Mouse (Mus musculus) lung, postnatal 0 days (tissue): ENCODE results near the gene Mterf1a. TPM values are rescaled to one million over a fixed set of nuclear protein-coding genes. Genes with fewer than 3 reads are reported as not detected.
"Not testable (repeated sequence)": the region's sequence is repeated elsewhere in the genome, so short reads cannot be mapped to it uniquely, and the experiment has no call there.

Experiments used
- ATAC-seq: fragments of 200-750 bp; cut with Nextera tagmentation; 2 replicates; pipeline ENCODE4 v1.8.0; 2017; ENCODE audit warnings: moderate library complexity
- DNase-seq: peaks from one replicate; pipeline ENCODE4 v3.0.0-alpha.2; 2016; ENCODE audit warnings: low spot score
- H3K27ac ChIP-seq: fragments of 300-500 bp; sonication (generic); 2 replicates; pipeline ENCODE4 v1.5.1; 2014; ENCODE audit warnings: antibody characterized with exemption, mild to moderate bottlenecking, low read length, mixed read lengths
- H3K27me3 ChIP-seq: fragments of 300-500 bp; sonication (generic); replicated peaks from 2 replicates; pipeline ENCODE4 v1.6.1; 2014; ENCODE audit warnings: low read length, mixed read lengths; ENCODE audit not compliant: insufficient read depth
- H3K36me3 ChIP-seq: fragments of 300-500 bp; sonication (generic); 2 replicates; pipeline ENCODE4 v1.6.1; 2014; ENCODE audit warnings: low read length, mixed read lengths; ENCODE audit not compliant: insufficient read depth
- H3K4me1 ChIP-seq: fragments of 300-500 bp; sonication (generic); 2 replicates; pipeline ENCODE4 v1.6.1; 2014; ENCODE audit warnings: antibody characterized with exemption, low read depth, low read length, mixed read lengths; ENCODE audit not compliant: insufficient read depth
- H3K4me2 ChIP-seq: fragments of 300-500 bp; sonication (generic); replicated peaks from 2 replicates; pipeline ENCODE4 v1.6.1; 2014; ENCODE audit warnings: low read depth, mild to moderate bottlenecking, low read length, moderate library complexity, mixed read lengths
- H3K4me3 ChIP-seq: fragments of 300-500 bp; sonication (generic); 2 replicates; pipeline ENCODE4 v1.5.1; 2014; ENCODE audit warnings: low read depth, low read length
- H3K9ac ChIP-seq: fragments of 300-500 bp; sonication (generic); replicated peaks from 2 replicates; pipeline ENCODE4 v1.6.1; 2014; ENCODE audit warnings: low read depth, mild to moderate bottlenecking
- H3K9me3 ChIP-seq: fragments of 300-500 bp; sonication (generic); 2 replicates; pipeline ENCODE4 v1.6.1; 2016; ENCODE audit warnings: low read length, mixed read lengths
- CTCF ChIP-seq: IDR thresholded peaks from 2 replicates; pipeline ENCODE4 v1.5.1; 2016; ENCODE audit warnings: antibody characterized with exemption, mild to moderate bottlenecking
- EP300 ChIP-seq: IDR thresholded peaks from 2 replicates; pipeline ENCODE4 v1.6.1; 2016; ENCODE audit warnings: antibody characterized with exemption, mild to moderate bottlenecking, control low read depth
- WGBS: fragments of 180-500 bp; shearing (Covaris S2); extraction: QIAGEN DNeasy Blood & Tissue Kit; methylation state at CpG from one replicate; pipeline ENCODE4 v1.1.7; 2014; 5-methylcytosine and 5-hydroxymethylcytosine counted together
- polyA plus RNA-seq: library from polyadenylated mRNA; unstranded; fragments of >200 nt; fragmentation: Nextera tagmentation; extraction: Ambion mirVana; gene quantifications from 2 replicates; pipeline ENCODE4 v1.2.1, GENCODE M21; 2015

Mterf1a gene
- 5.1 and 5.7 TPM in 2 replicates for polyA plus RNA-seq

- H3K9me3 ChIP-seq, H3K4me1 ChIP-seq, H3K36me3 ChIP-seq, DNase-seq, H3K27me3 ChIP-seq, H3K27ac ChIP-seq: not testable (repeated sequence)
- WGBS: 0% methylated on average over 6 of the region's 47 CpGs
- peak; percentile 100 for ATAC-seq
- Histone ChIP-seq H3K9ac (peak within 1 kb of the TSS; percentile 23; the same call in 1 of the 2 replicates), H3K4me3 (peak within 1 kb of the TSS; percentile 42), H3K4me2 (peak within 1 kb of the TSS; percentile 50)
Measured at GRCm38 (mm10) chr5:3893459-3894293, at the start of gene Mterf1a. TSS of gene Mterf1a (minus strand) at chr5:3893933.

GRCm38 (mm10) chr5:3943169-3943568, 49.4 kb upstream of the Mterf1a start:
- not testable (repeated sequence) for H3K9me3 ChIP-seq, H3K27ac ChIP-seq, H3K27me3 ChIP-seq, H3K4me3 ChIP-seq, DNase-seq, H3K4me2 ChIP-seq, H3K4me1 ChIP-seq, ATAC-seq, H3K36me3 ChIP-seq, H3K9ac ChIP-seq
- WGBS: 85% methylated on average over 4 of the region's 4 CpGs

DNA sequence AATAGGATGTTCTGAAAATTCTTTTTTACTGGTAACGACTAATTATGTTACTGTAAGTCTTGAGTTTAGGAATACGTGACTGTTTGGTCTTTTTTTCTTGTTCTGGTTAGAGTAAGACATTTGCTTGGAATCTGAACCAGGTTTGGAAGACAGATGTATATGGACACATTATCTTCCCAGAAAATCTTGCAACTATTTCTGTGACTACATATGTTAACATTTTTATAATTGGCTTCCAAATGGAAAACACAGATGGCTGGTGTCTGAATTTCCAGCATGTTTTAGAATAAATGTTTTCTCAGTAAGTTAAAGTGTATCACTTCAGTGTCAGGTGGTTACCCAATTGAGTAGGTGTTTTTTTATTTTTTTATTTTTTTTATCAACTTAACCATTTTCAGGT, 47.5 kb upstream of the Mterf1a start:
- H3K4me3 ChIP-seq: no peak overlapping the region

GRCm38 (mm10) chr5:3939335-3939734, 45.6 kb upstream of the Mterf1a start:
- no peak overlapping the region for H3K4me3 ChIP-seq
- H3K36me3 ChIP-seq: no peaks in the 10 kb centered on the region
- H3K9ac ChIP-seq: no peak overlapping the region
- ATAC-seq (no peak), DNase-seq (no peak)
- no peak overlapping the region for H3K4me2 ChIP-seq
- peaks cover 14% of the 10 kb centered on the region for H3K4me1 ChIP-seq
- no peak for TF ChIP-seq CTCF
- TF ChIP-seq EP300: no peak
- H3K27ac ChIP-seq: no peak overlapping the region
- 94% methylated on average over 5 of the region's 5 CpGs for WGBS
- H3K9me3 ChIP-seq: no peaks in the 10 kb centered on the region
- no peaks in the 10 kb centered on the region for H3K27me3 ChIP-seq

More for the DNA sequence above, 47.5 kb upstream of the Mterf1a start:
- Histone ChIP-seq H3K9ac (no peak overlapping the region), H3K36me3 (no peaks in the 10 kb centered on the region), H3K27me3 (no peaks in the 10 kb centered on the region), H3K4me2 (no peak overlapping the region), H3K27ac (no peak overlapping the region), H3K9me3 (no peaks in the 10 kb centered on the region), H3K4me1 (peaks cover 14% of the 10 kb centered on the region)
- WGBS: 84% methylated on average over 2 of the region's 2 CpGs
- DNase-seq: no peak
- TF ChIP-seq CTCF: no peak
- ATAC-seq: no peak

DNA sequence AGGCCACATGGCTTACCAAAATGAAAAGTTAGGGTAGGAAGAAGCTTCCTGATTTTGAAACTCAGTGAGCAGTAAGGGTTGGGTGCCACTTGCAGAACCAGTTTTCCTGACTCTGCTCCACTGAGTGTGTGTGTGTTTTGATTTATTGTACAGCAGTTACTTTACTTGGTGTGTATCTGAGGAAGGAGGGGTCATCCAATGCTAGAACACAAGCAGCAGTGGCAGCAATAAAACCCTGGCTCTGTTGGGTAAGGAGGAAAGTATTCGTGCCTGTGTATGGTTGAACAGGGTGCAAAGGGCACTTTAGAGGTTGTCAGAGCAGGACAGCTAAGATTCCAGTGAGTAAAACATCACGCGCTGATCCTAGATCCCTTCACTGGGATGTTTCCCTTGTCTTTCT, 45.2 kb upstream of the Mterf1a start:
- Histone ChIP-seq H3K4me2 (no peak overlapping the region), H3K9me3 (no peaks in the 10 kb centered on the region), H3K27me3 (no peaks in the 10 kb centered on the region), H3K27ac (no peak overlapping the region), H3K9ac (no peak overlapping the region), H3K36me3 (no peaks in the 10 kb centered on the region), H3K4me3 (no peak overlapping the region), H3K4me1 (peaks cover 14% of the 10 kb centered on the region)
- 81% methylated on average over 3 of the region's 3 CpGs for WGBS
- ATAC-seq: no peak; the same call in 1 of the 2 replicates
- TF ChIP-seq EP300 (no peak), CTCF (no peak)
- DNase-seq: peak; percentile 18

DNA sequence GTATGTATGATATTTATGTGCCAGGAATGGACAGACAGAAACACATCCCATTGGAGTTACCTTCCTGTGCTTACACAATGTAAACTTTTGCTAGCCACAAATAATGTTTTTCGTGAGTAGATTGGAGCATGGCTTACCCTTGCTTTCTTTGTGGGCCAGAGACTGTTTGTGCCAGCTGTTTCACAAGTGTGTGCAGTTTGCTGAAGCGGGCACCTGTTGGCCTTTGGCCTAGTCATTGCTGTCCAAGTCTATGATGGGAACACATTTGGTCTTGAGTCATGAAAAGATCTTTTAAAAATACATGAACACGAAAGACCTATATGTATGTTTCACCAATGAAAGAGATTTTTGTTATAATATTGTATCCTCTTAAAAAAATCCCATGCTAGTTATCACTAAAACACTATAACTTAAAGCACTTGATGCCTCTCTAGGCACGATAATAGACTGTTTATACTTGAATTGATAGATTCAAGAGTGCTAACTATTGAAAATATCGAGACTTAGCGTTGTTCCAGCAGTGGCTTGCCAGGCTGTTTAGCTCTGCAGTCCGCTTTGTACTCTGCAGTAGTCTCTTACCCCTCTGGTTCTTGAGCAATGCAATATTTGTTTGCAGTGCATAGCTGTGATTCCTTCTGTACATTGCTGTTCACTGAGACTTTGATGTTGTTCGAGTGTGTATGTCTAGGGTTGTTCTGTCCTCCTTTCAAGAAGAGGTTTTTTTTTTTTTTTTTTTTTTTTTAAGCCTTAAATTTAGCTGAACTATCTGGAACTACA, 42.2 kb upstream of the Mterf1a start:
- Histone ChIP-seq H3K9me3 (no peaks in the 10 kb centered on the region), H3K27me3 (no peaks in the 10 kb centered on the region), H3K4me1 (peaks cover 14% of the 10 kb centered on the region), H3K9ac (no peak overlapping the region), H3K27ac (no peak overlapping the region), H3K36me3 (no peaks in the 10 kb centered on the region), H3K4me3 (no peak overlapping the region), H3K4me2 (no peak overlapping the region)
- TF ChIP-seq EP300 (0 out of 2 replicates have a peak, but pooled peaks have one; percentile 43), CTCF (no peak)
- ATAC-seq (peak; percentile 91), DNase-seq (peak; percentile 55)
- WGBS: 52% methylated on average over 8 of the region's 8 CpGs
